Mouse (Mus musculus) megakaryocyte, embryonic 14.5 days (primary cell): ENCODE measurements at regions not wholly inside any gene's neighbourhood (a gene's known extent, or its start where the extent isn't known, plus 50 kb on each side); places are given as distances from the start of the nearest gene placed in this dataset.

Experiments used
- H3K27me3 ChIP-seq: replicated peaks from 2 replicates; pipeline ENCODE3; 2012; ENCODE audit warnings: inconsistent platforms
- H3K36me3 ChIP-seq: replicated peaks from 2 replicates; pipeline ENCODE3; 2012; ENCODE audit warnings: low read length, inconsistent platforms, mixed read lengths
- H3K4me1 ChIP-seq: 2 replicates; pipeline ENCODE4 v1.6.1; 2012; ENCODE audit warnings: inconsistent platforms
- H3K4me3 ChIP-seq: replicated peaks from 2 replicates; pipeline ENCODE3; 2012; ENCODE audit warnings: moderate library complexity, mild to moderate bottlenecking, inconsistent platforms
- H3K9me3 ChIP-seq: 2 replicates; pipeline ENCODE4 v1.6.1; 2012; ENCODE audit warnings: inconsistent platforms
- FLI1 ChIP-seq: IDR thresholded peaks from 2 replicates; pipeline ENCODE4 v1.6.1; 2012; ENCODE audit warnings: low read length, inconsistent platforms, mixed read lengths
- GATA1 ChIP-seq: IDR thresholded peaks from 3 replicates; pipeline ENCODE4 v1.6.1; 2012; ENCODE audit warnings: mixed read lengths, low read length, inconsistent platforms, borderline replicate concordance

GRCm38 (mm10) chr8:10931266-10931665, 77.0 kb downstream of the Irs2 start:
- Histone ChIP-seq H3K4me3 (no peak overlapping the region), H3K9me3 (peaks cover 5% of the 10 kb centered on the region; the same call in 1 of the 2 replicates), H3K27me3 (peaks cover 93% of the 10 kb centered on the region), H3K4me1 (peaks cover 15% of the 10 kb centered on the region), H3K36me3 (no peaks in the 10 kb centered on the region)
- TF ChIP-seq GATA1 = no peak
- TF ChIP-seq FLI1 = no peak

- peaks cover 5% of the 10 kb centered on the region; the same call in 1 of the 2 replicates for H3K9me3 ChIP-seq
- H3K27me3 ChIP-seq = peaks cover 84% of the 10 kb centered on the region
- peaks cover 38% of the 10 kb centered on the region for H3K4me1 ChIP-seq
- no peak overlapping the region for H3K4me3 ChIP-seq
- no peak for TF ChIP-seq FLI1
- TF ChIP-seq GATA1 = no peak
- H3K36me3 ChIP-seq = no peaks in the 10 kb centered on the region
These were observed 79.4 kb downstream of the Irs2 start for GRCm38 (mm10) chr8:10928836-10929235.

- TF ChIP-seq GATA1 (no peak), FLI1 (no peak)
- peaks cover 5% of the 10 kb centered on the region; the same call in 1 of the 2 replicates for H3K9me3 ChIP-seq
- H3K36me3 ChIP-seq = no peaks in the 10 kb centered on the region
- peaks cover 43% of the 10 kb centered on the region for H3K4me1 ChIP-seq
- H3K4me3 ChIP-seq = no peak overlapping the region
- peaks cover 79% of the 10 kb centered on the region for H3K27me3 ChIP-seq
These were observed 79.9 kb downstream of the Irs2 start for GRCm38 (mm10) chr8:10928342-10928794.

GRCm38 (mm10) chr8:10927187-10927586, 81.1 kb downstream of the Irs2 start:
- Histone ChIP-seq H3K36me3 (no peaks in the 10 kb centered on the region), H3K9me3 (peaks cover 5% of the 10 kb centered on the region; the same call in 1 of the 2 replicates), H3K27me3 (peaks cover 71% of the 10 kb centered on the region), H3K4me3 (no peak overlapping the region), H3K4me1 (peaks cover 55% of the 10 kb centered on the region)
- TF ChIP-seq GATA1 (no peak), FLI1 (no peak)

GRCm38 (mm10) chr8:10926518-10926915, 81.7 kb downstream of the Irs2 start:
- H3K4me3 ChIP-seq = no peak overlapping the region
- TF ChIP-seq GATA1 = no peak
- no peak for TF ChIP-seq FLI1
- peaks cover 60% of the 10 kb centered on the region for H3K4me1 ChIP-seq
- H3K27me3 ChIP-seq = peaks cover 68% of the 10 kb centered on the region
- no peaks in the 10 kb centered on the region for H3K36me3 ChIP-seq
- H3K9me3 ChIP-seq = peaks cover 5% of the 10 kb centered on the region; the same call in 1 of the 2 replicates

- H3K27me3 ChIP-seq = peaks cover 61% of the 10 kb centered on the region
- TF ChIP-seq FLI1 (no peak), GATA1 (no peak)
- H3K36me3 ChIP-seq = no peaks in the 10 kb centered on the region
- H3K4me1 ChIP-seq = peaks cover 62% of the 10 kb centered on the region
- peaks cover 5% of the 10 kb centered on the region; the same call in 1 of the 2 replicates for H3K9me3 ChIP-seq
- peak overlapping the region; percentile 56 for H3K4me3 ChIP-seq
These were observed 82.4 kb downstream of the Irs2 start for GRCm38 (mm10) chr8:10925582-10926517.

- peaks cover 5% of the 10 kb centered on the region; the same call in 1 of the 2 replicates for H3K9me3 ChIP-seq
- H3K4me3 ChIP-seq = peak overlapping the region; percentile 88
- no peaks in the 10 kb centered on the region for H3K36me3 ChIP-seq
- H3K4me1 ChIP-seq = peaks cover 72% of the 10 kb centered on the region
- peaks cover 52% of the 10 kb centered on the region for H3K27me3 ChIP-seq
- TF ChIP-seq FLI1 (no peak), GATA1 (no peak)
These were observed 83.6 kb downstream of the Irs2 start for GRCm38 (mm10) chr8:10924526-10925199.

GRCm38 (mm10) chr8:10924001-10924490, 84.2 kb downstream of the Irs2 start:
- no peak for TF ChIP-seq GATA1
- TF ChIP-seq FLI1 = no peak
- no peaks in the 10 kb centered on the region for H3K36me3 ChIP-seq
- H3K9me3 ChIP-seq = peaks cover 5% of the 10 kb centered on the region; the same call in 1 of the 2 replicates
- peak overlapping the region; percentile 88 for H3K4me3 ChIP-seq
- peaks cover 74% of the 10 kb centered on the region for H3K4me1 ChIP-seq
- H3K27me3 ChIP-seq = peaks cover 48% of the 10 kb centered on the region

- H3K27me3 ChIP-seq = peaks cover 47% of the 10 kb centered on the region
- no peaks in the 10 kb centered on the region for H3K36me3 ChIP-seq
- H3K9me3 ChIP-seq = peaks cover 5% of the 10 kb centered on the region; the same call in 1 of the 2 replicates
- peaks cover 75% of the 10 kb centered on the region for H3K4me1 ChIP-seq
- TF ChIP-seq FLI1 (no peak), GATA1 (no peak)
- peak overlapping the region; percentile 23 for H3K4me3 ChIP-seq
These were observed 84.9 kb downstream of the Irs2 start for GRCm38 (mm10) chr8:10923071-10924000.
